Mouse (Mus musculus): ENCODE measurements around the gene Bcas3.

DNA sequence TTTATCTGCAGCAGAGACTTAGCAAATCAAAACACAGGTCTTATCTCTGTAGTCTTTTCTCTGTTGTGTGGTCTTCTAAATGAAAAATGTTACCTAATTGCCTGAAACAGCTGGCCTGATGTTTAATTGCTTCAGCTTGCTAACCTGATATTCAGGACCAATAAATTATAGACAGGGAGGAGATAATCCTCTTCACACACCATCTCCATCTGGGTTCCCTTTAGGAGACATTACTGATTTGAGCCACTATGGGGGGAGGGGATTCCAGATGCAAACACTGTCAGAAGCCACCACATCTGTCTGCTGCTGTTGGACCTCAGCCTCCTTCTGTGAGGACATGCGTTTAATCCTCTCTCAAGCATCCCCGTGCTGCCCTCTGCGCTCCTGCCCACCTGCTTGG lies 408.2 kb downstream of the Bcas3 start:
- no peak for TF ChIP-seq POLR2A (IDR thresholded peaks at IDR 0.05; ENCODE audit: low read depth, low read length)
- TF ChIP-seq CTCF (IDR thresholded peaks at IDR 0.05; ENCODE audit: borderline replicate concordance, insufficient read depth, low read length), result no peak
